Mouse (Mus musculus) ovary, adult 10 weeks (tissue): ENCODE data around the gene C130079G13Rik. TPM values are rescaled to one million over a fixed set of nuclear protein-coding genes. Genes with fewer than 3 reads are reported as not detected.

Source experiments
- polyA plus RNA-seq: library from polyadenylated mRNA; stranded (reverse); fragments of 350-450 nt; fragmentation: Illumina TruSeq; extraction: RNeasy Lipid Tissue Mini Kit (QIAGEN cat#74804); gene quantifications from one replicate; pipeline ENCODE4 v1.2.3, GENCODE M21; 2014

C130079G13Rik gene
- not detected for polyA plus RNA-seq

DNA sequence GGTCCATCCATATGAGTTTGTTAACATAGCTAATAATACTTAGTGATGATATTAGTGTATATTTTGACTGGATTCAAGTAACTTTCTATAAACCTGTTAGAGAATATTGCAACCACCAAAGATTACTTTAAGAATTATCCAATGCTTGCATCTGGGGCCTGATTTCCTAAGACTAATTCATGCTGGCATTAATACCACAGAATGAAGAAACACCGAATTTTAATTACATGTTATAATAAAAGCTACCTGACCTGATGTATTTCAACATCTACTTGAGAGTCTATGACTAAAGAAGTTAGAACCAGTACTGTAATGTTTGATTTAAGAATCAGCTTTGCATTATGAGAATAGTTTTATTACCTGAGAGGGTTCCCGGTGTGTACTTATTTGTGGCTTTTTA is at the start of gene C130079G13Rik:
TSS of gene C130079G13Rik (plus strand) at position 301 of the 400 bp plus-strand sequence.

Other genes with a start within 250 kb of the C130079G13Rik start
- not detected for gene Gm5538, start 195.4 kb upstream of the C130079G13Rik start, polyA plus RNA-seq
- not detected for gene Gm8298, start 64.2 kb upstream of the C130079G13Rik start, polyA plus RNA-seq
- not detected for gene Aadacl2, start 81.5 kb downstream of the C130079G13Rik start, polyA plus RNA-seq
- 2.5 TPM for gene Aadac, start 100.5 kb downstream of the C130079G13Rik start, polyA plus RNA-seq
- gene Sucnr1, start 156.7 kb downstream of the C130079G13Rik start, polyA plus RNA-seq = 2.3 TPM